Comparison of ENCODE assay signal across 20 mouse cellular contexts in the genomic region with DNA sequence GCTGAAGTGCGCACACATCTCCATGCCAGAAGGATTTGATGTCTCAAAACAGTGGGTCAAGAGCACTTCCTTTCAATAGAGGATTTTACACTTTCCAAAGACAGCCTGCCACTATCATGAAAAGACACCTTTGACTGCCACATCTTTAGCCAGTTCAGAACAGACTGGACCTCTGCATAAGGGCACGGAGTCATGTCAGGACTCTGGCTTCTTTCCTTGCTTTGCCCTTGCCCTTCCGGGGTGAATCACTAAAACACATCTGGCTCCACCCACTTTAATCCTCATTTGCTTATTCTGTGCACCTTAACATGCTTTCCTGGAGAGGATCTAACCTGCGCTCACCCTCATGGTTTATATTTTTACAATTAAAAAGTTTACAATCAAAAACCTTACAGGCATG. TPM values are rescaled to one million over a fixed set of nuclear protein-coding genes. Genes with fewer than 3 reads are reported as not detected.
A peak's percentile ranks its signal among the peaks of the same experiment; 100 is the strongest.
DNase-seq lines count a peak whose midpoint lies in the region; ATAC-seq and TF ChIP-seq lines count a peak whose summit lies in the region.
"Had no signal": no experiment of that assay in that cellular context is flagged by ENCODE, and none has a peak within 500 bp of the region (broad histone marks: within the 10 kb centered on the region; RNA-seq: fewer than 3 reads in every experiment).

No protein-coding gene starts in this region.

- no peak for TF ChIP-seq CTCF in liver, adult 2 months (IDR thresholded peaks at IDR 0.05; ENCODE audit: low read depth, low read length)
- no peak for TF ChIP-seq CTCF in heart, postnatal 0 days (IDR thresholded peaks at IDR 0.05; ENCODE audit: low read depth)

- H3K9me3 ChIP-seq in liver, embryonic 12.5 days (replicated peaks) = no peaks in the 10 kb centered on the region
- H3K9me3 ChIP-seq in heart, postnatal 0 days (replicated peaks; ENCODE audit: control insufficient read depth, low read length) = no peaks in the 10 kb centered on the region
- H3K9me3 ChIP-seq in forebrain, embryonic 15.5 days = no peaks in the 10 kb centered on the region
- H3K9me3 ChIP-seq: embryonic facial prominence, embryonic 12.5 days; hindbrain, embryonic 13.5 days had no signal

- intact Hi-C loops in heart, postnatal 25 days (cut with DNase I) = loop anchor here (5.0 kb wide), 2 partner anchors 40 to 305 kb away; a partner anchor contains a TSS

- no peaks in the 10 kb centered on the region for H3K36me3 ChIP-seq in liver, adult 2 months (ENCODE audit: control insufficient read depth, insufficient read depth, low read length)
- H3K36me3 ChIP-seq in liver, embryonic 12.5 days = no peaks in the 10 kb centered on the region
- no peaks in the 10 kb centered on the region for H3K36me3 ChIP-seq in heart, postnatal 0 days (replicated peaks; ENCODE audit: control insufficient read depth, insufficient read depth, low read length)
- no peaks in the 10 kb centered on the region for H3K36me3 ChIP-seq in forebrain, embryonic 15.5 days
- H3K36me3 ChIP-seq: embryonic facial prominence, embryonic 12.5 days; G1E; hindbrain, embryonic 13.5 days had no signal

- no peak for TF ChIP-seq POLR2A in liver, adult 2 months (IDR thresholded peaks at IDR 0.05; ENCODE audit: extremely low read depth, insufficient read depth, low read length)

- DNase-seq in heart, adult 18-20 months = peak; percentile 3 to 12
- no peak for DNase-seq in heart, postnatal 25 days (ENCODE audit: low spot score)
- DNase-seq in liver, adult 2 months (ENCODE audit: extremely low read depth, low read depth, low spot score) = peak; percentile 81
- no peak for DNase-seq in heart, postnatal 0 days (ENCODE audit: low spot score)
- no peak for DNase-seq in testis, postnatal 10 days (ENCODE audit: low spot score)
- DNase-seq: adrenal gland, postnatal 10 days; B cell, adult 2 months; cerebellum, adult 11 months; cerebellum, adult 8-10 months; cerebellum, postnatal 14 days; gastrocnemius, postnatal 10 days; kidney, adult 18-20 months had no signal

- TF ChIP-seq EP300 in heart, postnatal 0 days (IDR thresholded peaks at IDR 0.05; ENCODE audit: low read depth) = no peak

- no peak overlapping the region for H3K27ac ChIP-seq in liver, adult 2 months (replicated peaks; ENCODE audit: insufficient read depth, low read depth, low read length)
- H3K27ac ChIP-seq in liver, embryonic 12.5 days = no peak overlapping the region
- peak overlapping the region; percentile 46; the same call in 1 of the 2 replicates for H3K27ac ChIP-seq in heart, postnatal 0 days (ENCODE audit: low read depth)
- H3K27ac ChIP-seq in forebrain, embryonic 15.5 days (replicated peaks) = no peak overlapping the region
- H3K27ac ChIP-seq: embryonic facial prominence, embryonic 12.5 days; hindbrain, embryonic 13.5 days; hindbrain, postnatal 0 days had no signal

- peaks cover 2% of the 10 kb centered on the region; the same call in 1 of the 2 replicates for H3K27me3 ChIP-seq in liver, adult 2 months (ENCODE audit: control insufficient read depth, insufficient read depth, low read length)
- no peaks in the 10 kb centered on the region for H3K27me3 ChIP-seq in liver, embryonic 12.5 days (replicated peaks)
- H3K27me3 ChIP-seq in heart, postnatal 0 days (ENCODE audit: control insufficient read depth, insufficient read depth, low read length) = peaks cover 7% of the 10 kb centered on the region
- H3K27me3 ChIP-seq in forebrain, embryonic 15.5 days = no peaks in the 10 kb centered on the region
- H3K27me3 ChIP-seq: embryonic facial prominence, embryonic 12.5 days had no signal

- no peak overlapping the region for H3K9ac ChIP-seq in liver, adult 2 months (ENCODE audit: low read depth, low read length)
- no peak overlapping the region for H3K9ac ChIP-seq in liver, embryonic 12.5 days
- no peak overlapping the region for H3K9ac ChIP-seq in heart, postnatal 0 days (replicated peaks; ENCODE audit: low read depth, low read length)
- H3K9ac ChIP-seq in forebrain, embryonic 15.5 days (replicated peaks) = no peak overlapping the region
- H3K9ac ChIP-seq: embryonic facial prominence, embryonic 12.5 days; hindbrain, embryonic 13.5 days had no signal

- 53% methylated on average over 4 of the region's 4 CpGs for WGBS in liver, adult 2 months
- WGBS in liver, embryonic 12.5 days (ENCODE audit: insufficient replicate concordance) = 76% methylated on average over 4 of the region's 4 CpGs
- WGBS in heart, postnatal 0 days = 43% methylated on average over 4 of the region's 4 CpGs
- 86% methylated on average over 4 of the region's 4 CpGs for WGBS in forebrain, embryonic 15.5 days

- peaks cover 9% of the 10 kb centered on the region; the same call in 1 of the 2 replicates for H3K4me1 ChIP-seq in liver, adult 2 months (ENCODE audit: control insufficient read depth, insufficient read depth, low read length)
- peaks cover 5% of the 10 kb centered on the region; the same call in 1 of the 2 replicates for H3K4me1 ChIP-seq in liver, embryonic 12.5 days
- peaks cover 13% of the 10 kb centered on the region; the same call in 1 of the 2 replicates for H3K4me1 ChIP-seq in heart, postnatal 0 days (ENCODE audit: control insufficient read depth, insufficient read depth)
- peaks cover 18% of the 10 kb centered on the region for H3K4me1 ChIP-seq in forebrain, embryonic 15.5 days

- H3K4me2 ChIP-seq in liver, embryonic 12.5 days = no peak overlapping the region
- H3K4me2 ChIP-seq in heart, postnatal 0 days (ENCODE audit: low read depth, low read length) = no peak overlapping the region
- no peak overlapping the region for H3K4me2 ChIP-seq in forebrain, embryonic 15.5 days (replicated peaks)
- H3K4me2 ChIP-seq: embryonic facial prominence, embryonic 12.5 days; hindbrain, embryonic 13.5 days had no signal

- no peak overlapping the region for H3K4me3 ChIP-seq in liver, adult 2 months (ENCODE audit: insufficient read depth, low read depth, low read length)
- no peak overlapping the region for H3K4me3 ChIP-seq in liver, embryonic 12.5 days
- H3K4me3 ChIP-seq in heart, postnatal 0 days (ENCODE audit: low read depth, low read length) = no peak overlapping the region
- H3K4me3 ChIP-seq in forebrain, embryonic 15.5 days = no peak overlapping the region
- H3K4me3 ChIP-seq: embryonic facial prominence, embryonic 12.5 days; hindbrain, embryonic 13.5 days had no signal

- H3K79me2 ChIP-seq in liver, adult 2 months (ENCODE audit: control insufficient read depth, insufficient read depth, low read length) = no peaks in the 10 kb centered on the region

- ATAC-seq in liver, embryonic 12.5 days = no peak
- ATAC-seq in heart, postnatal 0 days (ENCODE audit: insufficient read depth, low read depth) = 0 out of 2 replicates have a peak, but pooled peaks have one; percentile 15
- no peak for ATAC-seq in forebrain, embryonic 15.5 days (replicated peaks)
- ATAC-seq: CD4-positive, CD25-positive, alpha-beta regulatory T cell, adult 4 months; forebrain, embryonic 16.5 days; hindbrain, postnatal 0 days had no signal

RNA-seq across cellular contexts. Expression of a gene that starts 40.3 kb away (rescaled TPM):
- 10 to 100 TPM; 18.1 to 18.9 TPM for total RNA-seq in heart, adult 18-20 months (2021)
- 10 to 100 TPM; 18.1 to 18.7 TPM for total RNA-seq in heart, postnatal 25 days (2021)
- 0.37 TPM in 1 of 2 replicates, not detected in the other for total RNA-seq in liver, adult 2 months (2014; rRNA removed)
- polyA plus RNA-seq in liver, adult 2 months (2012; rRNA removed) = 0.20 and 0.41 TPM in 2 replicates
- polyA plus RNA-seq in liver, embryonic 12.5 days (2016; fragmentation: Nextera tagmentation; extraction: Ambion mirVana) = 5.3 and 6.7 TPM in 2 replicates
- total RNA-seq in heart, postnatal 0 days (2014; rRNA removed; ENCODE audit: low replicate concordance) = 9.4 and 11.7 TPM in 2 replicates
- polyA plus RNA-seq in heart, postnatal 0 days (2015; fragmentation: Nextera tagmentation; extraction: Ambion mirVana) = 26.8 and 28.3 TPM in 2 replicates
- polyA plus RNA-seq in forebrain, embryonic 15.5 days (2015; fragmentation: Nextera tagmentation; extraction: Ambion mirVana) = 212 and 221 TPM in 2 replicates
- polyA plus RNA-seq: CD4-positive, CD25-positive, alpha-beta regulatory T cell, adult 4 months; G1E had no signal

Comparison
In these comparisons a context has a peak if more than half of its experiments do, and no peak if none do; other contexts are left out.
1. DNase-seq: peak in heart, adult 18-20 months (2 of 2) and liver, adult 2 months (single experiment); none in heart, postnatal 25 days (single experiment), heart, postnatal 0 days (single experiment) and testis, postnatal 10 days (single experiment).